Mouse (Mus musculus): ENCODE results near the gene Slx4.
"Not testable (repeated sequence)": the region's sequence is repeated elsewhere in the genome, so short reads cannot be mapped to it uniquely, and the experiment has no call there.

Gene Slx4
- long read RNA-seq, experiment 1: 0 reads
- long read RNA-seq, experiment 2, partial matches to known transcripts: 3 of 4 reads
- long read RNA-seq, experiment 2, other reads (novel, unspliced or antisense): 1 of 4 reads

GRCm38 (mm10) chr16:4003489-4004398, at the start of gene Slx4:
Slx4 (minus strand) TSS chr16:4003770.
- intact Hi-C loops (cut with DNase I): loop anchor here (5.0 to 10.0 kb wide), 2 partner anchors 96 to 169 kb away; partner anchors contain the start of genes 1700037C18Rik, Cluap1 and Olfr15

GRCm38 (mm10) chr16:4052601-4053000, 49.0 kb upstream of the Slx4 start:
- intact Hi-C loops (cut with DNase I): no loop called here

- intact Hi-C loops (cut with DNase I): no loop called here
These were observed 42.0 kb upstream of the Slx4 start for GRCm38 (mm10) chr16:4045524-4045923.

DNA sequence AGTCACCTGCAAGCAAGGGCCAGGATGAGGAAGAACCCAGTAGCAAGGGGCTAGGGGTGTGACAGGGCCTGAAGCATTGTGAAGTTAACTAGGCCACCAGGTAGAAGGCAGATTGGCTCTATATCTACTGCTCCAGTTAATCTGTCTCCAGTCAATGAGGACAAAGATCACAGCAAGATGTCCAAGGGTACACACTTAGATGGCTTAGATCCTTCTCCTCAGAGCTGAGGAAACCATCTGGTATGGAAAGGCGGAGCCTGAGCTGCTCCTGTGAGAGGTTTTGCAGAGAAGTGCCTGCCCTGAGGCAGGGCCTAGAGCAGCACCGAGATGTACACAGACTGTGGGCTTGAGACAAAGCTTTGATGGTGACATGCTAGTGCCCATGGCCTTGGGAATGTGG, 40.5 kb upstream of the Slx4 start:
- intact Hi-C loops (cut with DNase I): no loop called here

DNA sequence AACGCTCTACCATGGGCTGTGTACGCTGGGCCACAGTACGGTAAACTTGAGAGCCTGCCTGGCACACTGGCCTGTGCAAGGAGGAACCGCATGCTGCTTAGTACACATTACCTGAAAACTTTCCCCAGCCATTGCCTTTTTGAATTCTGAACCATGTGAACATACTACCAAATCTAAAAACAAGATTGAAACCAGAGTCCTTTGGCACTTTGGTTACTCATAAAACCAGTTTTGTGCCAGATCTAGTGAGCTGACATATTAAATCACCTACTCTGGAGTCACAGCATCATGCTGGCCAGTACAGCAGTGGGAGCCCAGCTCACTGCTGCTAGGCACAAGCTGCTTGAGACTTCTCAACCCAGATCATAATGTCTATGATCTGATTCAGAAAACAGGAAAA, 38.1 kb upstream of the Slx4 start:
- intact Hi-C loops (cut with DNase I): no loop called here

DNA sequence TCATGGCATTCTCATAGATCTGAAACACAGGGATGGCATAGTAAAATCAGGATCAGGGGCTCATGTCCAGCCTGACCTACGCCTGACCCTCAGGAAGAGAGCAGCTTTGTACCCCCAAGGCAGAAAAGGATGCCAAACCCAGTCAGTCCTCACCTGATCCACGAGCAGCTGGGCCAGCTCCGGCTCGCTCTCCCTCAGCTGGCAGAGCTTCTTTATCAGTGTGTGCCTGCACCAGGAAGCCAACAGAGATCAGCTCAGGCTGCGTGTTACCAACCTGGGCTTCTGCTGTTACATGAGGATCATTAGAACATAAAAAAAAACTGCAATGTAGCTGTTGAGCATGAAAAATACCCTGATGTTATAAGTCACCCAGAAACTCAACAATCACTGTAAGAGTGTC, 36.6 kb upstream of the Slx4 start:
- intact Hi-C loops (cut with DNase I): no loop called here

DNA sequence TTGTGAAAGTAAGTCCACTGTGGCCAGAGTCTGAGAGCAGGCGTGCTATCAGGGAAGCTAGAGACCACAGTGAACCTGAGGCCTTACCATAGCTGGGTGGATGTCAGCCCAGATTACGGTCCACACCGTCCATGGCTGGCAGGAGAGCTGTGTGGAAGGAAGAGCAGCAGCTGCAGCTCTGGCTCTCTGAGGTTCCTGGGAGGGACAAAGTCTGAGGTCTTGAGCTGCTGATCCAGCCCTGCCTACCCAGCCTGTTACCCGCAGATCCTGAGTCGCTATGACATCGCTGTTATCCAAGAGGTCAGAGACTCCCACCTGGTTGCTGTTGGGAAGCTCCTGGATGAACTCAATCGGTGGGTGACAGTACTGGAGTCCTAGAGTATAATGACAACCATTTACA, 34.1 kb upstream of the Slx4 start:
- intact Hi-C loops (cut with DNase I): no loop called here

GRCm38 (mm10) chr16:4036807-4037206, 33.2 kb upstream of the Slx4 start, which contains the start of gene Dnase1:
Dnase1 (plus strand) TSS chr16:4036942.
- intact Hi-C loops (cut with DNase I): no loop called here

DNA sequence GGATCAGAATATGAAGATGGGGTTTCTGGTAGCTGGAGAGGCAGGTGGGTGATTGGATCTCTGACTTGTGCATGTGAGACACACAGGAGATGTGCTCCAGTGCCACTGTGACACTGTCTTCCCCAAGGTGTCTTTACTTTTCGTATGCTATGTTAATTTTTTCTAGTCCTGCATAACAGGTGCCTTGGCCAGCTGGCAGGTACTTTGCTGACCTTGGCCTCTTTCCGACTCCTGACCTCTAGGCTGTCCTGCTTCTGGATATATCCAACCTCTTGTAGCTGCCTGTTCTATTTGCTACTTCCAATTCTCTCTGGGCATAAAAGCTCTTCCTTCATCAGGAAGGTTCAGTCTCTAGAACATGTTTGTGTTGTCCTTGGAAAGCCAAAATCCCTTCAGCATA, 32.0 kb upstream of the Slx4 start:
- intact Hi-C loops (cut with DNase I): no loop called here

DNA sequence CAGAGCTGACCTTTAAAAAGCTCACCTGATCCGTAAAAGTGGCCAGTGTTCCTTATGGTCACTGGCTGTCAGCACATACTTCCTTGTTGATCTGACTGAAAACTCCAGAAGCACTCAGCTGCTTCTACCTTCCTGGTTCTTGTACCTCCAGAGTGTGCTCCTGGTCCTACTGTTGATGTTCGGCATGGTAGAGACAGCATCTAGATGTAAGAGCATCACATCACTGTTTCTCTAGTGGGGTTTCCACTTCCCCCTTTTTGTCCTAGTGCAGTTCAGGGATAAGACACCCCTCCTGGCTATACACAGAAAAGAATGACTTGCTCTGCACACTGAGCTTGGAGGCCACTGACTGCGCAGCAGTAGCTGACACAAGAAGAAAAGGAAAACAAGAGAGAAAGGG, 30.9 kb upstream of the Slx4 start:
- intact Hi-C loops (cut with DNase I): no loop called here

DNA sequence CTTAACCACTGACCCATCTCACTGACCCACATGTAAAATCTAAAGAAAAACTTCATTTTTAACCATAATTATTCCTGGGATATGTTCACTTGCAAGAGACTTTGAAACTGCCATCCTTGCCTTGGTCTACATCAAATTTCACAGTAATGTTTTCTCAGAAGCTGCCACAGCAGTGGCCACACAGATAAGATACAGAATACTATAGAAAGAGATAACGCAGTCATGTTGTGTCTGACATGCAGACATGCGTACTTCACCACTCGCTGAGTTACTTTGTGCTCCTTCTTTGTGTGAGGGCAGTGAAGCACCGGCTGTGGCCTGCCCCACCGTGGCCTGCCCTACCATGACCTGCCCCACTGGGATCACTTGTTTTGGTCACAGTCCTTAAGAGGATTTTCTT, 30.4 kb upstream of the Slx4 start:
- intact Hi-C loops (cut with DNase I): no loop called here

DNA sequence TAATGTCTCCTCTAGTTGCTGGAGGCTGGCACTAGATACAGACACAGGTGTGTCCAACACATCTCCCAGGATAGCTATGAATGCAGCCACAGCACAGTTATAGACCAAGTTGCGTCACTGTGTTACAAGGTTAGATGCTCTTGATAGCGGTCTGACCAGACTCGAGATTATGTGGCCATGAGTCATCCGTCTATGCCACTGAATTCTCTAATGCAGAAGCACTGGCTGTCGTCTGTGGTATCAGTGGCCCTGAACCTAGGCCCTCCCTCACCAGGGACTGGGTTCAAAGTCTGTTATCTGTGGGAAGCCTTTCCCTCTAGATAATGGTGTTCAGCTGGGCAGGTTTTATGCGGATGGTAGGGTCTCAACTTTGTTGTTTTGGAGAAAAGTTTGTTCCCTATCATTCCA, 28.8 kb upstream of the Slx4 start:
- intact Hi-C loops (cut with DNase I): no loop called here

- intact Hi-C loops (cut with DNase I): no loop called here
These were observed 28.1 kb upstream of the Slx4 start for GRCm38 (mm10) chr16:4031441-4032274.

DNA sequence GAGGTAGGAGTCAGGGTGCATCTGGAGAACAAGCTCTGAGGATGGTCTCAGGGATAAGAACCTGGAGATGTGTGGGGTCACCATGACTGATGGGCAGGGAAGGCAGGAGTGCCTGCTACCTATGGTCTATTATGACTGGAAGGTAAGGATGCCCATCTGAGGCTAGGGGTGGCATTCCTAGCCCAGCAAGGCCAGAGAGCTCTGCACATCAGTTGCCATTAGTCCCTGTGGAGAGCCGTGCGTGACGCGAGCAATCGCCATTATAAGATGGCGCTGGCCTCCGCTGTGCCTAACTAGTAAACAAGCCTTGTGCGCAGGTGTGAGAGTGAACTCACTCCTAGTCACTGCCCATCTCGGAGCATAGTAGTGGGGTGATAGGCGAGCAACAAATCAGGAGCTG, 26.9 kb upstream of the Slx4 start:
- intact Hi-C loops (cut with DNase I): no loop called here

DNA sequence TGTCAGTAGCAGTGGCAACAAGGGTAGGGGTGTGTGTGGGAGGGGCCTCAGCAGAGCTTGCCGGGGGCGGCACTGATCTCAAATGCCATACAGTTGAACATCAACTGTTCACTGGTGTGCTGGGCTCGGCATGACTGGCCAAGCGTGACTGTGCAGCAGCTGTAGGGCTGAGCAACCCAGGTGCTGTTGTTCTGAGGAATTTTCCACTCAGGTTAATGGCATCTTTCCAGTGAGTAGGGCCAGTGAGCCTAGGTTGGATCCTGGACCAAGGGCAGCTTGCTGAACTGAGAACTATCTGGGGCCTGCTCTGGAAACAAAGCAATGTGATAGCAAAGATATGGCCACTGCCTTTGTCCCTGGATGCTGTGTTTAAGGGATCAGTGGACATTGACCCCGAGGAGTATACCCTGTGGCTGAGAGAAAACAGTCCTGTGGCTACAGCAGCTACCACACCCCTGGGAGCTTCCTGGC, 25.8 kb upstream of the Slx4 start:
- intact Hi-C loops (cut with DNase I): no loop called here

DNA sequence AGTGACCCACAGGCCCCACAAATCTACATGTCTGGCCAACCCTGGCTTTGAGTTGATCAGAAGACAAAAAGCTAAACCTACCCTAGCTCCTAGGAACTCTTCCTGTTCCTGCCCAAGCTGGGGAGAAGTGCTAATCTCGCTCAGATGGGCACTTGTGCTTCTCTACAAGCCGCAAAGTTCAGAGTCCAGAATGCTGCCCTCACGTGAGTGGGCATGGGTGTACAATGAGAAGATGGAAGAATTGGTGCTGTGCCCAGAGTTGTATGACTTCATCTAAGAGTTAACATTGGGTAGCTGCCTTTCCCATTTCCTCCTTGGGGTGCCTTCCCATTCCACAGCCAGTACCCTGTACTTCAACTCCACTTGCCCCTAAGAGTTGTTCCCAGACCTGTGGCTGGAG, 23.6 kb upstream of the Slx4 start:
- intact Hi-C loops (cut with DNase I): no loop called here

DNA sequence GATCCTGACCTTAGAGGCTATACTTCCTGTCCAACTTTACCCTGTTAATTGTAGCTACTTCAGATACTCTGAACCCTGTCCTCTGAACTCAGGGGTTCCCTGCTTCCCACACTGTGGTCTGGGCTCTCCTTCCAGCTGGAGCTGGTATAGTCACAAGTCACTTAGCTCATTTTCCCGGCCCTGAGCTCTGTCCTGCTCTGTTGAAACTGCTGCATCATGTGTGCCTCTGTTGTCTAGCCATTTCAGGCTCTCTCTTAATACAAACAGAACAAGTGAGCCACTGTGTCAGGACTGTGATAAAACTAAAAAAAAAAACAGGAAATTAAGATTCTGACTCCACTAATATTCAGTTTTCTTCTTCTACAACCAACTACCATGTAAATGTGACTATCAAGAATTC, 23.1 kb upstream of the Slx4 start:
- intact Hi-C loops (cut with DNase I): no loop called here

GRCm38 (mm10) chr16:4022719-4023118, 19.1 kb upstream of the Slx4 start:
- intact Hi-C loops (cut with DNase I): no loop called here

DNA sequence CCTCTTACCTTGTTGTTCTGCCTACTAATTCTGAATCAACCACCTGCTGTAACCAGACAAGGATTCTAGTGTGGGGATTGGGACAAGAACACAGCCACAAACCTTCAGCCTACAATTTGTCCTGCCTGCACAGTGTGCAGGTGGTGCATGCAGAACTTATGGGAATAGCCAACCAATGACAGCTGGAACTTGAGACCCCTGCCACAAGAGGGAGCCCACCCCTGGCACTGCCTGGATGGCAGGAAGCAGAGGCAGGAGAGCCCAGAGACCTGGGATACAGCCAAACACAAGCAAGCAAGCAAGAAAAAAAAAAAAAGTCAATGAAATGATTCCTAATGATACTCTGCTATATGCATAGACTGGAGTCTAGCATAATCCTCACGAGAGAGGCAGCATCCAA, 17.7 kb upstream of the Slx4 start:
- intact Hi-C loops (cut with DNase I): no loop called here

DNA sequence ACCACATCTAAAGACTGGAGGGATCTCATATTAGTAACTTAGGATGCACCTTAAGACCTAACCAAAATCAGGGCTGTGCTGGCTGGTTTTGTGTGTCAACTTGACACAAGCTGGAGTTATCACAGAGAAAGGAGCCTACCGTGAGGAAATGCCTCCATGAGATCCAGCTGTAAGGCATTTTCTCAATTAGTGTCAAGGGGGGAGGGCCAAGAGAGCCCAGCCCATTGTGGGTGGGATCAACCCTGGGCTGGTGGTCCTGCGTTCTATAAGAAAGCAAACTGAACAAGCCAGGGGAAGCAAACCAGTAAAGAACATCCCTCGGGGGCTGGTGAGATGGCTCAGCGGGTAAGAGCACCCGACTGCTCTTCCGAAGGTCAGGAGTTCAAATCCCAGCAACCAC, 13.9 kb upstream of the Slx4 start:
- intact Hi-C loops (cut with DNase I): not testable (repeated sequence)

GRCm38 (mm10) chr16:4016786-4017185, 13.2 kb upstream of the Slx4 start:
- intact Hi-C loops (cut with DNase I): not testable (repeated sequence)

Data from adrenal gland (tissue).